Mouse (Mus musculus) skeletal muscle tissue, adult 2 months (tissue): ENCODE data around the gene Ppp1r10.
"Not testable (repeated sequence)": the region's sequence is repeated elsewhere in the genome, so short reads cannot be mapped to it uniquely, and the experiment has no call there.

ENCODE experiments used
- DNase-seq: peaks from one replicate; pipeline ENCODE4 v3.0.0-alpha.2; 2012; ENCODE audit warnings: low read depth, low spot score

Gene Ppp1r10

DNA sequence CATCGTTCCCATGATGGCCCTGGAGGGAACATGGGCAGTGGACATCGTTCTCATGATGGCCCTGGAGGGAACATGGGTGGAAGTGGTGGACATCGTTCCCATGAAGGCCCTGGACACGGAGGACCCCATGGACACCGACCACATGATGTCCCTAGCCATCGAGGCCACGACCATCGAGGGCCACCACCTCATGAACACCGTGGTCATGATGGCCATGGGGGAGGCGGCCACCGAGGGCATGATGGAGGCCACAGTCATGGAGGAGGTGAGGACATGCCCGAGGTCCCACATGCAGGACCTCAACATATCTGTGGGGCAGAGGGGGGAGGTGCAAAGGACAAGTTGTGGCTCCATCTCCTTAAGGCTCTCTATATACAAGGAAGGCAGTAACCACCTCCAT lies 14.4 kb downstream of the Ppp1r10 start:
- DNase-seq: no peak

DNA sequence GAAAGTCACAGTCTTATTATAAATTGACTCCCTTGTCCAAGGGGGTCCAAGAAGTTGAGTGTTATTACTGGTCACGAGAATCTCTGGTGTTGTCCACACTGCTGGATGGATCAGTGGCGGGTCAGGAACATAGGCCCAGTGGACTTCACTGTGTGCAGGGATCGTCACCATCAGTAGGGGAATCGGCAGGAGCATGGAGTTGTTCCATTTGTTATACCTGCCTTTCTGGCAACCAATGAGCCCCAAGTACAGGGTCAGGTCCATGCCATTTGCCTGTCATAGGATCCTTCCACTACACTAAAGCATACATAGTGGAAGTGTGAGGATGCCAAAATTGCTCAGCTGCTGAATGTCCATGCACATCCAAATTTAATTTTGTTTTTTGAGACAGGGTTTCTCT lies 16.4 kb downstream of the Ppp1r10 start:
- no peak for DNase-seq

DNA sequence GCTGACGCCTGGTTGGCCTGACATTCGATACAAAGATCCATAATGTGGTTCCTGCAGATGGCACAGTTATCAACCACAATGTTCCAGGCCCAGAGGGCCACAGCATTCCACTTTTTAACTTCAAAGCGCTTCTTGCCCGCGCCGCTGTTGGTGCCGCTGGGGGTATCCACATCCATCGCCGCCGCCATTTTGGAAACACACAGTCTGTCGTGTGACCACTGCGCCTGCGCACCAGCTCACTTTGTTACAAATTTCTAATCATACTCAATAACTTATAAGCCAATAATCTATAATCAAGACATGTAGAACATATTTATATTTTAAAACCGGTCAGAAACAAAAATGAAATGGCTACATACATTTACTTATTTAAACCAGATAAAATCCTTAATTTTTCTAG lies 19.5 kb downstream of the Ppp1r10 start:
- DNase-seq: not testable (repeated sequence)

DNA sequence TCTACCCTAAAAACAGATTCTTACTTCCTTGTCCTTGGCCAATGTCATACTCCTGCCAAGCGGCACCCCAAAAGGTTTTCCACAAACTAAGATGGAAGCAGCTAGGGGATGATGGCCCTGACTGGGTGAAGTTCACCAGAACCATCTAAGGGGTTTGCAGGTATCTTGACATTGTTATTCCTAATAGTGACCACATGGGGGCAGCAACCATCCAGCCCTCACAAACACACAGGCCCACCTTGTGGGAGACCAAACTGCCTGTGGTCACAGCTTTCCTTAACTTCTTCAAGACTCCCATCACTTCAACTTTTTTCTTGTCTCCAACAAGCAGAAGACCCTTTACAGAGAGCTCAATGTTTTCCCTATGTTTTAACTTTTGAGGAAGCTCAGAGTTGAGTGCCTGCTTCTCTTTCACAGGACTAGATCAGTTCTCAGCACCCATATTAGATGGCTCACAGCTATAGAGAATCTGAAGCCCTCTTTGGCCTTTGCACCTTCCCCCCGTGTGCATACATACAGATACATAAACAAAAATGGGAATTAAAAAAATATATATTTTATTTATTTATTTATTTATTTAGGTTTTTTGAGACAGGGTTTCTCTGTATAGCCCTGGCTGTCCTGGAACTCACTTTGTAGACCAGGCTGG lies 21.6 kb downstream of the Ppp1r10 start:
- DNase-seq: peak; percentile 61

DNA sequence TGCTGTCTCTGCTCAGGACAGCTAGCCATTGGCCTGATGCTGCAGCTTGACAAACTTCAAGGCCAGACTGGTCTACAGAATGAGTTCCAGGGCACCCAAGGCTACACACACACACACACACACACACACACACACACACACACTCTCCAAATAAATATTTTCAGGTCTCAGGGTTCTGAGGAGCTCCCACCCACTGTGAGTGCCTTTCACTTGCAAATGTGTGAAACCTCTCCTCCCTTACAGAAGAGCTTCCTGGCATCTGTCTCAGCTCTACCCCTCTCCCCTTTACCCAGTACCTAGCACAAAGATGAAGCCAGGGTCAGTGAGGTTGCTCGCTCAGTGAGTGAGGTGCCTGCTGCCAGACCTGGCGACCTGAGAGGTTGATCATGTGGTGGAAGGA lies 22.9 kb downstream of the Ppp1r10 start:
- no peak for DNase-seq

DNA sequence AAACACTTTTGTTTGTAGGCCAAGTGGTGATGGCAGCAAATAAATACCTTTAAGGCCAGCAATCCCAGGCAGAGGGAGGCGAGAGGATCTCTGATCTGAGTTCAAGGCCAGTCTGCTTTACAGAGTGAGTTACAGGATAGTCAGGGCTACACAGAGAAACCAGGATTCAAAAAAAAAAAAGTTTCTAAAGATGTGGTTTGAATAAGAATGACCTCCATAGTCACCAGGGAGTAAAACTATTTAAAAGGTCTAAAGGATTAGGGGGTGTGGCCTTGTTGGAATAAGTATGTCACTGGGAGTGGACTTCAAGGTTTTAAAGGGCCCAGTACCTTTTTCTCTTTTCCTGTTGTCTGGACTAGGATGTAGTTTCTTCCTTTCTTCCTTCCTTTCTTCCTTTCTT lies 23.7 kb downstream of the Ppp1r10 start:
- no peak for DNase-seq

DNA sequence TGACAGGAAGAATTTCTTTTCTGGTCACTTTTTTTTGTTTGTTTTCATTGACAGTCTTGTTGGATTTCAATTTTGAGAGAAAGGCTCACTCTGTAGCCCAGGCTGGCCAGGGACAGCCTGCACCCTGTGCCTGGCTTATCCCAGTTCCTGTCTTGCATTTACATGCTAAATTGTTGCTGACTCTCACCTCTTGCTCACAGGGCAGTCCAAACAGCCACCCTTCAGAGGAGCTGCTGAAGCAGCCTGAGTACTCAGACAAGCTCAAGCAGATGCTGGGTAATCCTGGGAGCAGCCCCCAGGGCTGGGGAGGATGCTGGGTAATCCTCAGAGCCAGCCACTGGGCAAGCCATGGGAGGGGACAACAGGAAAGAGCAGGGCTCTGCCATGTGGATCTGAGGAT lies 34.7 kb downstream of the Ppp1r10 start:
- DNase-seq: not testable (repeated sequence)

DNA sequence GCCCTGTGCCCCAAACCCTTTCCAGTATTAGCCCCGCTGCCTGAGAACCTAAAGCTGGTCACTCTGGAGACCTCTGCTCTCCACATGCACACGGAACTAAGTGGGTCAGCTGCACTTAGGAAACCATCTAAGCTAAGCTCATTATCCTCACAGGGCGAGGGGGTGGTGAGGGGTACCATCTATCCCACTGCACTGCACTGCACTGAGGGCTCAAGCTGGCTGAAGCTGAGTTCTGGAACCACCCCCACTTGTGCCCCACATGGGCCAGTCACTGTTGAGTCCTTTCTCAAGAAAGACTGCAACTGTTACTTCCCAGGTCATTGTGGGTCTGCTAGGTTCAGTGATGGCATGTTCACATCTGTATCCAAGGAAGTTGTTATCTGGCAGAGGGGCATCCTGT lies 36.3 kb downstream of the Ppp1r10 start:
- DNase-seq: not testable (repeated sequence)

DNA sequence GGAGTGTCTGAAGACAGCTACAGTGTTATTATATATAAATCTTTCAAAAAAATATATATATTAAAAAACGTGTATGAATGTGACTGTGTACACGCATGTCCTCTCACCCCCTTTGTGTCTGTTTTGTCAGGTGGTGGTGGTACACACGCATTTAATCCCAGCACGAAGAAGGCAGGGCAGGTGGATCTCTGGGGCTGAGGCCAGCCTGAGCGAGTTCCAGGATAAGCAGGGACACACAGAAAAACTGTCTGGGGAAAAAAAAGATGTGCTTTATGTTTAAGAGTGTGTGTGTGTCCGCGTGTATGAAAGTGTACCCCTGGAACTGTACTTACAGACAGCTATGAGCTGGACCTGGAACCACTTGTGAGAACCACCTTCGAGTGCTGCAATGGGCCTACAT lies 38.4 kb downstream of the Ppp1r10 start:
- DNase-seq: no peak

DNA sequence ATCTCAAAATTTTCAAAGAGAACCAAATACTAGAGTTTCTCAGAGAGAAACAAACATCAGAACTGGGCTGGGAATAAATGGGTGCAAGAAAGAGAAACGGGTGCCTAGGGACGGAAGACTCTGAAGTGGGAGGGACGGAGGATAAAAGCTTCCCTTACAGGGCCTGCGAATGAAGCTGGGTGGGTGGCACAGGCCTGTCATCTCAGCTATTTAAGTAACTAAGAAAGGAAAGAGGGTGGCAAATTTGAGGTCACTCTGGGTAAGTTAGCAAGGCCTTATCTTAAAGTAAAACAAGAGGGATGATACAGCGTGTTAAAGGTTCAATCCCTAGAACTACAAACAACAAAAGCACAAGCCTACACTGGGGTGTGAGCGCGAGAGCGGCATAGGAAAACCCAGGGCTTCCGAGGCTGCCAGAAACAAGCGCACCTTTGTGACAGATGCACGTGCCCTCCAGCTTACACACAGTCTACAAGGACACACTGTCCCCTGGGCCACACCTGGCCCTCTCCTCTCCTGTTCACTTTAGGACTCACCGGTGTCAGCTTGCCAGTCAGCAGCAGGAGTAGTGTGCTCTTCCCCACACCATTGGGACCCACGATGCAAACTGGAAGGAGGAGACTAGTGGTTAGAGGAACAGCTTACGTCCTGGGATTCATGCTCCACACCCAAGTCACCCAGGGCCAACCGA lies 42.4 kb downstream of the Ppp1r10 start:
- DNase-seq: no peak

DNA sequence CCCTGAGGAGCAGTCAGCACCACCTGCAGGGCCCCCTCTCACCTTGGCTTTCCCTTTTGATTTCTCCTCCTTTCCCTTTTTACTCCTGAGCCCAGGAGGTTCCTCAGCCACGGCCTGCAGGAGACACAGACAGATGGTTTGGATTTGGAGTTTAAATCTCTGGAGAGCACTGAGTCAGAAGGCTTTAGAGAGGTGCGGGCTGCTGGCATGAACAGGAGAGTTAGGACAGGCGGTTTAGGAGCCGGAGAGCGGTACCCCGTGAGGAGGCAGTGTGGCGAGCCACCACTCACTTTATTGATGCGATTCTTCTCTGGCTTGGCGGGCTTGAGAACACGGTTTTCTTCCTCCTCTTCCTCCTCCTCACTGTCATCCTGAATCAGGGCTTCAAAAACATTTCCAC lies 47.0 kb downstream of the Ppp1r10 start:
- no peak for DNase-seq

DNA sequence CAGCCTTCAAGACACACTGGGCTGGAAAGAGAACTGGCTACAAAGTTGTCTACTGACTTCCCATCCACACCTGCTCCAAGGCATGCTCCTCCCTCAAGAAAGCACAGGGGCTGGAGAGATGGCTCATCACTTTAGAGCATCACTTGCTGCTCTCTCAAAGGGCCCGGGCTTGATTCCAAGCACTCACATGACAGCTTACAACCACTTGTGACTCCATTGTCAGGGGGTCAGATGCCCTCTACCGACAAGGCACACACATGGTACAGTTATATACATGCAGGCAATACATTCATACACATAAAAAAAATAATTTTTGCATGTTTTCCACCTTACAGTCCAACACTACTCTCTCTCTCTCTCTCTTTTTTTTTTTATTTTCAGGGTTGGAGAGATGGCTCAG lies 51.4 kb downstream of the Ppp1r10 start:
- DNase-seq: no peak

DNA sequence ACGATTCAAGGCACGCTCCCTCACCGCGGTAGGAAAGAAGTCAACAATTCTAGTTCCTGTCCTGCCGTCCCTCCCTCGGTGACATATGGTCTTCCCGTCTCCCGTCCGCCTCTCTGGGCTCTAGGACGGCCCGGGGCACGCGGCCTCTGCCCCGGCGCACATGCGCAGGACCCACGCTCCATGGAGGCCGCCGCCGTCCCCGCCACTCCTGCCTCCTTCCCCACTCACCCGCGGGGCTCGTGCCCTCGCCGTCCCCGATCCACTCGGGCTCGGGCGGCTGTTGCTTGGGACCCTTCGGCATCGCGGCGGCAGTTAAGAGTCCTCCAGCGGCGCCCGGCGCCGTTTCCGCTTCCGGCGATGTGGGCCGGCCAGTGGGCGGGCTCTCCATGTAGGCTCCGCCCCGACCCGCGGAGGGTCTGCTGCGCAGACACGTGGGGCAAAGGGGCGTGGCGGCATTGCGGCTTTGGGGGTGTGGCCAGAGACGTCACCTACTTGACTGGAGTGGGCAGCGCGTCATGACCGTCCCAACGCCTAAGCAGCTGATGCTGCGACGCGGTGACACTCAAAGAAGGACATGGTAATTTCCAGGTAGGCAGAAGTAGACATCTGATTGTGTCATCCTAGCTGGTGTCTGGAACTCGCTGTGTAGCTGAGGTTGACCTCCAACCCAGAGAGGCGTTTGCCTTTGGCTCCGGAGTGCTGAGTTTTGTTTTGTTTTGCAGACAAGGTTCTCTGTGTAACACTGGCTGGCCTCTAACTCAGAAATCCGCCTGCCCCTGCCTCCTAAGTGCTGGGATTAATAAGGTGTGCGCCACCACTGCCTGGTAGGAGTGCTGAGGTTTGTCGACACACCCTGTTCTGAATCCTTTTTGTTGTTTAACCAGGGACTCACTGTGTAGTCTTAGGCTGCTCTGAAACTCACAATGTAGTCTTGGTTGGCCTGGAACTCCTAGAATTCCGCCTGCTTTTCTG lies 53.5 kb downstream of the Ppp1r10 start, which contains the start of gene Abcf1:
Gene Abcf1 (minus strand): TSS at position 344 of the 972 bp plus-strand sequence.
- DNase-seq: peak; percentile 97

DNA sequence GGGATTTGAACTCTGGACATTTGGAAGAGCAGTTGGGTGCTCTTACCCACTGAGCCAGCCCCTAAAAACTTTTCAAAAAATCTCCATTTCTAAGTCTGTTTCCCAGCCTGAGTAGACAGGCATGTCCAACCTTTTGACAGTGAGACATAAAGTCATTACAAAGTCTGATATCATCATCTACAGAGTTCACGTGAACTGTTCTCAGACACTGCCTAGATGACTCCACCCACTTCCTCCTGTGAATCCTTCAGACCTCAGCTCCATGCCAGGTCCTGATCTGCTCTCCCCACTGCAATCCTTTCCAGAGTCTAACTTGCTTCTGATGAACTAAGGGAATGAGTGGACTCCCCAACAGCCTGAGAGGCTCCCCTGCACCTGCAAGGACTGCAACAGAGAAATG lies 55.9 kb downstream of the Ppp1r10 start:
- DNase-seq: no peak

DNA sequence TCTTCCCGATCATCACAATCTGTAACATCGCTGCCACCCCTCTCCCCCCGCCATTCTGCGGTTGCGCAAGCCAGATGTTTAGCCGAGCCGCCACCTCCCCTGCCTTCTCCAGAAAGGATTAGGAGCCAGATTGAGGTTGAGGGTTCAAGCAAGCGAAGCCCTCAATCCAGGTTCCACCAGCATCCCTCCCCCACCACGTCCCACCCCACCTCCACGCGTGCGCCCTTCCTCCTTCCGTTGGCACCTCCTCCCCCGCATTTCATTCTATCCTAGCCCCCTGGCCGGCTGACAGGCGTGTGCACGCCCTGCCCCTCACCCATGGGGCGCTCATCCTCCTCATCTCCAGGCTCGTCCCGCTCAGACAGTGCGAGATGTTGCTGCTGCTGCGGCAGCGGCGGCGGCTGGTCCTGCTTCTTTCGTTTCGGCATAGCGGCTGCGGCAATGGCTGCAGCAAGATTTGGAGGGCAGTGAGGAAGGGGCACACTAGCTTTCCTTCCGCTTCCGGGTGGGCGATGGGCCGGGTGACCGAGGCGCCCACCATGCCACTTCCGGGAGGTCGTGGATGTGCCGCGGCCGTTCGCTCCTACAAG lies 62.7 kb downstream of the Ppp1r10 start:
- DNase-seq: no peak

DNA sequence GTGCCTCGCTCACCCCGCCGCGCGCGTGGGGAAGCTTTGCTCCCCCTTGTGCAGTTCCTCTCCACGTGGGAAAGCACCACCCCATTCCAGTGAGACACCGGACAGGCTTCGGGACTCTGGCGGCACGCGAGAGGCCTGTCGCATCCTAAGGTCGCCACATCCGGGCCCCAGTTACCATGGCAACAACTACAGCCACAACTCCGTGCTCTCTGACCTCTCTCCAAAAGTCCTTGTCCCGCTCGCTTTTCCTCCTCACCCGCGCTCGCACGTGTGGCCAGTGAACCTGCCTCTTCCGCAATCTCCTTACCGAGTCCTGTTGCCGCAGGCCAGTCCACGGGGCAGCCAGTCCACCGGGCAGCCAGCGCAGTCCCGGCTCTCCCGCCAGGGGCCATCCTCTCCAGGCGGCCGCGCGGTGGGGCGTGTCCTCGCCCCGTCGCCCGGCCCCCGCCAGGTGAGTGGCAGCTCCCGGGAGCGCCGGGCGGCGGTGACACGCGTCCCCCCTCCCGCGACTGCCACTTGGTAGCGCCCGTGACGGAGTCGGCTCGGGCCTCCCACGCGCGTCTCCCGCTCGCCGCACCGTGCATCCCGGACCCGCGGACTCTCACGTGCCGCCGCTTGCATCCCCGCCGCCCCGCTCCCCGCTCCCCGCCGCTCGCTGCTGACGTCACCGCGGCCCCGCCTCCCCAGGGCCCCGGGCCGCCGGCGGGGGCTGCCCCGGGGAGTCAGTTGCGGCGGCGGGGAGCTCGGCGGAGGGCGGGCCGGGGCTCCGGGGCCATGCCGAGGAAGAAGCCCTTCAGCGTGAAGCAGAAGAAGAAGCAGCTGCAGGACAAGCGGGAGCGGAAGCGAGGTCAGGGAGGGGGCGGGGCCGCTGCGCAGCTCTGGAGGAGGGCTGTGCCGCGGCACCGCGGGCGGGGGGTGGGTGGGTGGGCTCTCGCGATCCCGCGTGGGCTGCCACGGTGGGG lies 63.4 kb downstream of the Ppp1r10 start, which contains the start of the genes Gnl1 and Prr3:
Gene Gnl1 (plus strand): TSS at position 451 of the 962 bp plus-strand sequence.
Gene Prr3 (minus strand): TSS at position 836 of the 962 bp plus-strand sequence.
- peak; percentile 86 for DNase-seq

DNA sequence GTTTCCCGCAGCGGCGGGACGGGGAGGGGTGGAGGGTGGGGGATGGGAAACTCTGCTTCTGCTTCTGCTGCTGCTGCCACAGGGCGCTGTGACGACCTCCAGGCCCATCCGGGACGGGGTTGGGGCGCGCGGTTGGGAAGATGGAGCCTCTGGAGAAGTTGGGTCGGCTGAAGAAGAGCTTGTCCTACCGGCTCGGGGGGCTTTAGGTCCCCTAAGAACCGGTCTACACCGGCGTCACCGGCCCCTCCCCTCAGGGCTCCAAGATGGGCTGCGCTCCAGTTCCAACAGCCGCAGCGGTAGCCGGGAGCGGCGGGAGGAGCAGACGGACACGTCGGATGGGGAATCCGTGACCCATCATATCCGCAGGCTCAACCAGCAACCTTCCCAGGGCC lies 64.1 kb downstream of the Ppp1r10 start:
- DNase-seq: no peak

DNA sequence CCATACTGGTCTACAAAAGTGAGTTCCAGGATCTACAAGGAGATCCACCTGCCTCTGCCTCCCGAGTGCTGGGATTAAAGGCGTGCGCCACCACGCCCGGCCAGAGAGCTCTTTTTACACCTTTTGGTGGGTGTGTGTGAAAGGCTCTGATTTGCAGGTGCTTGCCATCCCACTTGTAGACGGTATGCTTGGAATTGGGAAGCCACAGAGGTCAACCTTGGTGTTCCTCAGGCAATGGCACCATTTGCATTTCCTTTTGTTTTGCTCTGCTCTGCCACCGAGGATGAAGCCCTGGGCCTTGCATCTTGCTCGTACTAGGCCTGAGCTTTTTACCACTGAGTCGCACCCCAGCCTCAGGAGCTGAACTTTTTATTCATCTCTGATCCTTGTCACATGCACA lies 65.5 kb downstream of the Ppp1r10 start:
- DNase-seq: no peak
